Mouse (Mus musculus): ENCODE measurements around the gene Gm28230. TPM values are rescaled to one million over a fixed set of nuclear protein-coding genes. Genes with fewer than 3 reads are reported as not detected.

Gene Gm28230
- not detected for total RNA-seq (2021)
- long read RNA-seq, result 0 reads

DNA sequence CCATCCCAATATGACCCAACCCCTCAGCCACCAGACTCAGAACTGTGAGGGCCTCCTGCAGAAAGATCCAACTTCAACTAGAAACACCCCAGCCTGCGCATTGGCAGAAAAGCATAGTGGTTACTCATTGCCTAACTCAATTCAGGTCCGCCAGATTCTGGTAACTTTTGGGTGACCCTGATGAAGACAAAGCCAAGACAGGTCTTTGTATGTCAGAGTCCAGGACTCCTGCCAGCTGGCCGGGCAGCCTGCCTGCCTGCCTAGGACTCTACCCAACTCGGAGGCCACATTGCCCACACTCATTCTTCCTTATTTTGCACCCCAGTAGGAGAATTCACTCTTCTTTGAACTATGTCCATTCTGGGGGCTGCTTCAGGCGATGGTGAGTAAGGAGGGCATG lies at the start of gene Gm28230:
Gene Gm28230 (plus strand): TSS at position 178 of the 400 bp plus-strand sequence.
- DNase-seq (ENCODE audit: low spot score in 2 of 2), result no peak

DNA sequence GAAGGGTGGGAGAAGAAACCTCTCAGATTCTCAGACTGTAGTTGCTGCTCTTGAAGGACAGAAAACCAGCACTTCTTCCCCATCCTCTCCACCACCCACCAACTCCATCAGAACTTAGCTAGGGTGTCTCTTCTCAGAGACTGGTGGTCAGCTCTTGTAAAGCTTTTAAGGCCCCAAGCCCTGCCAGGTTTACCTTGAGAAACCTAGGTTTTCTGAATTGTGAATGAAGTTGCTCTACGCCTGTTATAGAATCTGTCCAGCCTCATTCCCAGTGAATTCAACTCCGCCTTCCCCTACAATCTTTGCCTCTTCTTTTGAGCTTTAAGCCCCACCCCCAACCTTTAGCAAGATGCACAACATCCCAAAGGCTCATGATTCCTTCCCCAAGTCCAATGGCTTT lies 49.4 kb upstream of the Gm28230 start:
- DNase-seq (ENCODE audit: low spot score in 2 of 2), result no peak

DNA sequence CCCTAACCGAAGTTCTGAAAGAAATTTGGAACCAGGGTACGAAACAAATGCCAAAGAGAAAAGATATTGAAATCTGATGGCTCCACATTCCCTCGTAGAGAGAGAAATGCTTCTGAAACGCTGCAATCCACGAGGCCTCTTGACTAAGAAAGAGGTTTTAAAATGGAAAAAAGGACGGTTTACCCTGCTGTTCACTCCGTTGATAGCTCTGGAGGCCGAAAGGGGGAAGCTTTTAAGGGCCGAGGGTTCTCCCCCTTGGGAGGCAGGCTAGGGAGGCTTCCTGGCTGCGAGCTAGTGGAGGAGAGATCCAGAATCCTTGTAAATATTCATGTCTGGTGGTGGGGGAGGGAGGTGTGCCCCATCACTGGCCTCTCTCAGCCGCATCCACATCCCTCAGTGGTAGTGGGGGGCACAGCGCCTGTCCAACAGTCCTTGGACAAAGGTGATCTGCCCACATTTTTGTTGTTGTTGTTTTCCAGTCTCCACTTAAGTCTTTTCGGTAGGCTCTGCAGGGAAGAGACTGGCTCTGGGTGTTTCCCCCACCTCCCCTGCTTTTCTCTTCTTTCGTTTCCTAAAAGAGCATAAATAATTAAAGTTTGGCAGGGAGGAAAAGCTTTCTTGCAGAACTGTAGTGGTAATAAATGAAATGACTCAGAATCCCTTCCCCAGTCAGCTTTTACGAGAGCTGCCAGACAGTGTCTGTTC lies 47.5 kb upstream of the Gm28230 start, which contains the start of gene Hoxd11:
Gene Hoxd11 (plus strand): TSS at position 667 of the 705 bp plus-strand sequence.
- DNase-seq (ENCODE audit: low spot score in 2 of 2), result no peak

DNA sequence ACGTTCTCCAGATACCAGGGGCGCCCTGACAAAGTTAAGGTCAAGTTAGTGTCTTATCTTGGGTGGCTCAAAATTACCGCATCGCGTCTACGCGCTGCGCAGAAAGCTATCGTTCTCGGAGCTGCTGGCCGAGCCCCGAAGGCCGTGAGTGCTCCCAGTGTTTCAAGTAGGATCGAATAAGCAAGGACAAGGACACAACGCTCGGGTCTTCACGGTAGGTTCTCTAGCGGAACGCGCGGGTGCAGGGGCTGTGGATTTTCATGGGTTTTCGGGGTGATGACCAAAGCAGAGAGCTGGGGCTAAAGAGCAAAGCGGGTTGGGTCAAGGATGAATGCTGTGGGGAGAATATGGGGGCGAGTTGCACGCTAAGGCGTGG lies 46.9 kb upstream of the Gm28230 start:
- no peak for DNase-seq (ENCODE audit: low spot score in 2 of 2)

DNA sequence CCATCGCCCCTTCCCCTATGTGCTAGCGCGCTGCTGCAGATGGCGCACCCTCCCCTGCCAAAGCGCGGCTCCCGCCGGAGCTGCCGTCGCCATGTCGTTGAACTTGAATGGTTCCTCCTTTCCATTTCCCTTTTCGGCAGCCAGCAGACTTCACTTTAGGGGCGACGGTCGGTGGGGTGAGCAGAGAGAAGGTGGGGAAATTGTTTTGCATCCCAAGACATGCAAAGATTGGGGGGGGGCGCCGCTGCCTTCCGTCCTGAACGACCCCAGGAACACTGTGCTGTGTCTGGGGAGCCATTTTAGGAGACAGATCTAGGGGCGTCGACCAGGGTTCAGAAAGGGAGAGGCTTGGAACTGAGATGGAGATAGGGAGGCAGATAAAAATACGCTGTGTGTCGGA lies 46.5 kb upstream of the Gm28230 start:
- DNase-seq (ENCODE audit: low spot score in 2 of 2), result no peak

DNA sequence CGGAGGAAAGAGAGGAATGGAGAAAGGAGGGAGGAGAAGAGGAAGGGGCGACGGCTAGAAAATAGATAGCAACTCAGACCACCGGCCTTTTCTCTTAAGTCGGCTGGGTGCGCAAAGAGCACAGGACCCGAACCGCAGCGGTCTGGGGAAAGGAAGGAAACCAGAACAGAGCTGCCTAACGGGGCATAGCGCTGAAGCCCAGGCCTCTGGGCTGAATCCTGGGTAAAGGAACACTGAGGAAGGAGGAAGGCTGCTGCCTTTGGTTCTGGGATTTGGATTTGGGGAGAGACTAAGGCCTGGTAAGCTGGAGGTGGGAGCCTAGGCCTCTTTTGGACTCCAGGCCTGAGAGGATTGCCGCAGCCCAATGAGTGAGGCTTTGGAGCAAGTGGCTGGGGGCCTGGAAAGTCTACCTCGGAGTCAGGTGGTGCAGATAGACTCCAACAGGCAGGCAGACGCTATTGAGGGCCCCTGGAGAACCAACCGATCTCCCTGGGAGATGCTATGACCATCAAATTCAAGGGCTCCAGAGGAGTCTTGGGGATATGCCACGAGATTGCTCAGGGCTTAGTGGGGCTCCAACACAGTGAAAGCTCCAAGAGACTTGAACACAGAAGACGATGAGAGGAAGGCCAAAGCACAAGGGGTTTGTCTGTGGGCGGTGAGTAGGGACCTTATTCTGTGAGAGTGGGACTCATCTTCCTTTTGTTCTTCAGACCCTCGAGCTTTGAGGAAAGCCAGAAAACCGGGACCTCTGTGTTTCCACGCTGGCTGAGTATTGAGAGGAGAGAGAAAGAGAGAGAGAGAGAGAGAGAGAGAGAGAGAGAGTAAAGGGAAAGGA lies 45.7 kb upstream of the Gm28230 start:
- DNase-seq (ENCODE audit: low spot score in 2 of 2), result no peak

DNA sequence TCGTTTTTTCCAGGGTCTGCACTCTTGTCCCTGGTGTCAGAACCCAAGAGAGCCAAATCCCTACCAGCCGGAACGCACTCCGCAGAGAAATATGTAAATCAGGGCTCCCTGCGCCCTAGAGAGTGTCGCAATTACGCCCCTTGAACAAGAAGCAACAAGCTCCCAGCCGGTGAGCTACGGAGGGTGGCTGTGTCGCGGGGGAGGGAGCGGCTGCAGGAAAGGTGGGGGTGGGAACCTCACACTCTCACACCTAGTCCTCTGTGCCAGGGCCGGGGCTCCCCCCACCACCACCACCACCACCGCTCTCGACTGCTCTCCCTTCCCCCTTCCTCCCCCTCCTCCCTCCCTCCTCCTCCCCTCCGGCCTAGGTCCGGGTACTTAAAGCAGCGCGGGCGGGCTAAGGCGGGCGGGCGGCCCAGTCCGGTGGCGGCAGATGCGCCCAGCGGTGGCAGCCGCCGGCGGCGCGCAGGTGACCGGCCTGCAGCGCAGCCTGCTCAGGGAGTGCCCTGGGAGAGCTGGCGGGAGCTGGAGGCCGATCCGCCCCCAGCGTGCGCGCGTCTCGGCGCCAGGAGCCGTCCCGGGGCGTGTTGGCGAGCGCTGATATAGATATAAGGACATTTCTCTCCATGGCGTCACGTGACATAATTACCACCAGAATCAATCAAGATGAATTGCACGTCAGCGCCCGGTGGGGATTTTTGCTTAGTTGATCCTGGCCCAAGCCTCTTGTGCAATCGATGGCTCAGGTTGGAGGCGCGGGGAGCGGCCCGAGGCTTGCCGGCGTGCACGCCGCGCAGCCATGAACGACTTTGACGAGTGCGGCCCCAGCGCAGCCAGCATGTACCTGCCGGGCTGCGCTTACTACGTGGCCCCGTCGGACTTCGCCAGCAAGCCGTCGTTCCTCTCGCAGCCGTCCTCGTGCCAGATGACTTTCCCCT lies 44.7 kb upstream of the Gm28230 start:
- DNase-seq (ENCODE audit: low spot score in 2 of 2), result no peak

DNA sequence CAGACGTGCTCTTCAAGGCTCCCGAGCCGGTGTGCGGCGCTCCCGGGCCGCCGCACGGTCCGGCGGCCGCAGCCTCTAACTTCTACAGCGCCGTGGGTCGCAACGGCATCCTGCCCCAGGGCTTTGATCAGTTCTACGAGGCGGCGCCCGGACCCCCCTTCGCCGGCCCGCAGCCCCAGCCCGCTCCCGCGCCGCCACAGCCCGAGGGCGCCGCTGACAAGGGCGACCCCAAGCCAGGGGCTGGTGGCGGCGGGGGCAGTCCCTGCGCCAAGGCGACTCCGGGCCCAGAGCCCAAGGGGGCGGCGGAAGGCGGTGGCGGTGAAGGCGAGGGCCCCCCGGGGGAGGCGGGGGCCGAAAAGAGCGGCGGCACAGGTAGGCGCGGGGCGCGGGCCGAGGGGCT lies 43.7 kb upstream of the Gm28230 start:
- DNase-seq (ENCODE audit: low spot score in 2 of 2), result no peak

DNA sequence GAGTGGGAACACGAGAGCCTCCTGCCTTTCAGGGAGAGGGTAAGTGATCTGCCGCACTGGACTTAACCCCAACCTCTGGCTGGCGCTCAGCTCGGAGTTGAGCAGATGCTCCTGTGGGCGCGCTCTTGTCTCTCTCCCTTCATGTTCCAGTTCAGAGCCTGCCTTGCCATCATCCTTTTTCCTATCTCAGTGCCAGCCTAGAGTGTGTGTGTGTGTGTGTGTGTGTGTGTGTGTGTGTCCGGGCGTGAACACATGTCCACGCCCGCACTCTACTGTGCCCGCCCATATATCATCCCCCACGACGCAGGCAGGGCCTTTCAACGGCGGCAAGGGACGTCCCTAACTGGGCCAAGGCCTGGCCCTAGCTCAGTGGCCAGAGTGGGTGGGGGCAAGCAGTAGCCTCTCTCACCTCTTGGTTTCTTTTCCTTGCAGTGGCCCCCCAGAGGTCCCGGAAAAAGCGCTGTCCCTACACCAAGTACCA lies 43.0 kb upstream of the Gm28230 start:
- DNase-seq (ENCODE audit: low spot score in 2 of 2), result no peak

DNA sequence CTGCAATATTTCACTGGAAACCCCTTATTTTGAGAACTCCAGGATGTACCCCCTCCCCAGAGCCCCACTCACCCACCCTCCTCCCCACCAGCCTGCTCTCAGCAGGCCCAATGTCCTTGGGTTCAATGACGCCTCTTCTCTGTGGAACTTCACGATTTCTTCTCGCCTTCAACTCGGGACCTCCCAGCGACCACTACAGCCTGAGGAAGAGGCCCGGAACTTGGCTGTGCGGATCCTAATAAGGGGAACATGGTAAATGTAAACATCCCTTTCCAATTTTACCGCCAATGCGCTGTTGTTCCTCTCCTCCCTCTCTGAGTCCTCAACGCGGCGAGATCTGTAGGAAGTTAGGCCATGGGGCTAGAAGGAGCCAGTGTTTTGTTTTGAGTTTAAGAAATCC lies 42.4 kb upstream of the Gm28230 start:
- no peak for DNase-seq (ENCODE audit: low spot score in 2 of 2)

DNA sequence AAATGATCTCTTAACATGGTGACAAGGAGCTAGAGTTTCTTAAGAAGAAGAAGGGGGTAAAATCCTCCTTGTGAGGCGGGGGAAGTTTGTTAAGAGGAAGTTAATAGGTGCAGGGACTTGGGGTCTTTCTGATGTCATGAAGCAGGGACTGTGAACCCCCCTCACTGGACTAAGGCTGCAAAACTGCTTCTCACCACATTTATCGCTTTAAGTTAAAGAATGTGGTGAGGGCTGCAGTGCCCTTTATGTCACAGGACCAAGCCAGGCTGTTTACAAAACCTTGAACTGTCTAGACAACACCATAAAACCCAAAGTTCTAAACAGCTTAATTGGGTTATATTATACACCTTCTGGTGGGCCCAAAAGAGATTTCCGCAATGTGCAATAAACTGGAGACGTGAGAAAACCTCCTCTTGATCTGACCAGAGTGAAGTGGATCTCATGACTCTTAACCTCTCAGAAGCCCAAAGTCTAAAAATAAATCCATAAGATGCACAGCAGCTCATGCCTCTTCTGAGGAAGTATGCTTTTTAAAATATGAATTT lies 41.4 kb upstream of the Gm28230 start:
- no peak for DNase-seq (ENCODE audit: low spot score in 2 of 2)

DNA sequence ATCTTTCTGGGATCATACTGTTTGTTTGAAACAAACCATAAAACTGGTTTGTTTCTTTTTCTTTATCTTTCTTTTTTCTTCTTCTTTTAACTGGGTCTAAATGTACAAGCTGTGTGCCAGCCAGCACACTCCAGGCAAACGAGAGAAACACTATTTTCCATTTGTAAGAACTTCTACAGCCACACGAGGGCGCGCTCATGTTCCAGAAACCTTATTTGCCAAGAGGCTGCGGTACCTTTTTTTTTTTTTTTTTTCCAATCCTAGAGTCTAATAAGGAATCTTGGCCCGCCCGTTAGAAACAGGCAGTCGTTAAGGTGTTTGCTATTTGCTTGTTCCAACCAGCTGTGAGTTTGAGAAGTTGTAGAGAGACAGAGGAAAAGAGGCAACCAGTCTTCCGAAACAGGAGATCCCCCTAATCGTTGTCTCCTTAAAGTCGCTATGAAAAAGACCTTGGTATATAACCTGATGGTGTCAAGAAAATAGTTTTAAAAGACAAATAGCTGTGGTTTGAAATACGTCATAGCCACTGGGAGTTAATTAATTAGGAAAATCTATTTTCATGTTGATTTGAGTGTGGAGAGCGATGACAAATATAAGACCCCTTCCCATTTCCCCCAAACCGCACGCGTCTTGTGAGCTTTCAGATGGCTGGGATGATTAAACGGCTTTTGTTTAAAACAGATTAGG lies 40.1 kb upstream of the Gm28230 start:
- DNase-seq (ENCODE audit: low spot score in 2 of 2), result peak in 1 of 2 experiments; percentile 73

DNA sequence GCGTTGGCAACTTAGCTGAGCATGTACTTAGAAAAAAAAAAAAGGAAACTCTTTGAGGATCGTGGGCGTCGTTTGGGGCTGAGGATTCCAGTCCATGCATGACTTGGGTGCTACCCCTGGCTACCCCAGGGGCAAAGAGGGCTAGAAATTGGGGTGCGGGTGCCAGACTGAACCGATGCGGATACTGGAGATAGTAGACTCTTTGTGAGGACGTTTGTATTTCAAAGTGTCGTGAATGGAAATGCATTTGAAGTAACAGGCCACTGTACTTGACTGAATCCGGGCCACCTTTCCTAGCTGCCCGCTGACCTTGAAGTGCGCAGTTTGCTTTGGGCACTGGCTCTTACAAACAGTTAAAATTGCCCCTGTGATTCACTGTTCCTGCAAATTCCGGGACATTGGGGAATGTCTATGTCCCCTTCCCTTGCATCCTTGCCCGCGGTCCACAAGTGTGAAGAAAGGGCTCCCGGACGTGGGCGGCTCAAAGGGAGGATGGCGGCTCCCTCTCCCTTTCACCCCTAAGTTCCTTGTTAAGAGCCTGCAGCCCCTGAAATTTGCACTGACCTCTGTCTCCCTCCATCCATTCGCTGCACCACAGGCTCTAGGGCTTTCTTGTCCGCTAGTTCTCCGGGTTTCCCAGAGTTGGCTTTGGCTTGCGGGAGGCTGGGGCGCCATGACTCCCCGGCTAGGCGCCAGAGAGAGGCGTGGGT lies 39.4 kb upstream of the Gm28230 start:
- DNase-seq (ENCODE audit: low spot score in 2 of 2), result no peak

DNA sequence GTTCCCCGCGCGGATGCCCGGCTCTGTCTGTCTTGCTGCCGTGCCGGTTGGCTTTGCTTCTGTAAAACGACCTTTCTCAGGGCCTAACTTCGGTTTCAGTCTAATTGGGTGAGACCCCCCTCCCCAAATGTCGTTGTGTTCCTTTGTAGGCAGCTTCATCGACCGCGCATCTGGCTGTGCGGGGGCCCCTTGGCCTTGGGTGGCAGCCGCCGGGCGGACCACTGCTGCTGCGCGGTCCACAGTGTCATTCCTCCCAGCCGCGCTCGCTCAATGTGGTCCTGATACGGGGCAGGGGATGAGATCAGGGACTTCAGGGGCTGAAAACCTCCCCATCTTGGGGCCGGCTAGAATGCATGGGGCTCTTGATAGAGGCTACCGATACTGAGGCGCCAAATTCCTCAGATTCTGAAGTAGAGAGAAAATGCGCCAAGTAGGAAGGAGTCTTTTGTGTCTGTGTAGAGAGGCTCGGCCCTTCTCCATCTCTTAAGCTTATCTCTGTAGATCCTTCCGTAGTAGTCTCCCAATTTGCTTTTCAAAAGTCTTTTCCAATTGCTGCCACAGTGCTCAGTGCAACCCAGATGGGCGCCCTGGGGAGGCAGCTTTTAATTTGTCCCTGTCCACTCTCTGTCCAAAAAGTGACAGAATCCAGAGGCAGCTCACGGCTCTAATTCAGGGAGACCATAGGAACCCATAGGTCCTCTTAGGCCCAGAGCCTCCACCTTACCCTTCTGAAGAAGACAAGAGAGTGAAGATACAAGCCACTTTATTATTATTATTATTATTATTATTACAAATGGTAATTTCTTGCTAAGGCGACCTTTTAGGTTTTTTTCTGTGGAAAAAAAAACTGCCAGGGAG lies 38.6 kb upstream of the Gm28230 start:
- DNase-seq (ENCODE audit: low spot score in 2 of 2), result no peak

DNA sequence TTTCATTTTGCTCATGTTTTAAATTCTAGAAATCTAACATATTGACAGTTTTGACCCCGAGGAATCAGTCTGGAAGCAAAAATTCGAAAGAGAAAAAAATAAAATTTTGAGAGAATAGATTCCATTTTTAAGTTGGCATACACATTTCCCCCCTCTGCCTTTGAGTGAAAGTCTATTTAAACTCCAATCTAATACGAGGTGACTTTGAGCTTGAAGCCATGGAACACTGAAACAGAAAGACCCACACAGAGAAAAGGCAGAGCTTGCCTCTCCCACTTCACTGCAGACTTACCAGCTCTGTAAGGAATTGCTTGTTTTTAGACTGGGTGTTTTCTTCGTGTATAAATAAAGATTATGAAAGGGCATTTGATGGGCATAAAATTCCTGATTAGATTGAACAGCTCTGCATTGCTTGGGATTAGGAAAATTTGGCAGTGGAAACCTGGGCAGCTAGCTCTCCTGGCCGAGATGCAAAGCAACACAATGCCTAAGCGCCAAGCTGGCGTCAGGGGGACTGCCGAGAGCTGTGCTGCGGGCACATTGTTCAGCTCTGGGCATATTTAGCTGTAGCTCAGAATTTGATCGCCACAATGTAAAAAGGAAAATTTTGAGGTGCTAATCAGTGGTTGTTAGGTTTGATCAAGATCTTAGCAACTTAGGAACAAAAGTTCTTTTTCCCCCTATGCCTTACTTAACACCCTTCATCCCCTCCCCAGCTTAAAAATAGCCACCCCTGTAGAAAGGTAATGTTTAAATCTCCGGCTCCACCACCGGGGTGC lies 37.5 kb upstream of the Gm28230 start:
- no peak for DNase-seq (ENCODE audit: low spot score in 2 of 2)

DNA sequence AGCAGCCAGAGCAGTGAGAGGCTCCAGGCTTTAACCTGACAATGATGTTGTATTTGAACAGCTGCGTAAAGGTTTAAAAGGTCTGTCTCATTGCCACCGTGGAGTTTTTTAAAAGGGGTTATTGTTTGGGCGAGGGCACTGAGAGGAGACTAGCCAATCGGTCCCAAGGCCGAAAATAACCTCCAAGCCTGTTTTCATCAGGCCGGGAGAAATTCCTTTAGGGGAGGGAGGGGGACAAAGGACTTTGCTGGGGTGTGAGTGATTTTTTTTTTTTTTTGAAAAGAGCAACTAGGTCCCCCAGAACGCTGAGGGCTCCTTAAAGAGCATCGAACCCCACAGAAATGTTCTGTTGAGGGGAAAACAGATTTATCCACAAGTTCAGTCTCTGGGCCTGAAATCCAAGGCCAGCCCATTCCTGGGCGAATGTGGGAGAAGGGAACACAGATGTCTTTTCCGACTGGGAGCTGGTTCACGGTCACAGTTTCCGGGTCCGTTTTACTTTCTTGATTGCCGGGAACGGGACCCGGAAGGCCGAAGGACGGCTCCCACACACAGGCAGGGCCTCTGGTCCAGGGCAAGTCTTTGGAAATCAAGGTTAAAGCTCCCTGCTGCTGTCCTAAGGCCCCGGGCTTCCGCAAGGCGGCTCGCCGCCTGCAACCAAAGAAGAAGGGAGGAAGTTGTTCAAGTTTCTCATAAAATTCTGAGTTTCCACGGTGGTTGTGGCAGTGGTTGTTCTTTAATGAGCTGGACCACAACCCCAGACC lies 36.8 kb upstream of the Gm28230 start:
- DNase-seq (ENCODE audit: low spot score in 2 of 2), result no peak

DNA sequence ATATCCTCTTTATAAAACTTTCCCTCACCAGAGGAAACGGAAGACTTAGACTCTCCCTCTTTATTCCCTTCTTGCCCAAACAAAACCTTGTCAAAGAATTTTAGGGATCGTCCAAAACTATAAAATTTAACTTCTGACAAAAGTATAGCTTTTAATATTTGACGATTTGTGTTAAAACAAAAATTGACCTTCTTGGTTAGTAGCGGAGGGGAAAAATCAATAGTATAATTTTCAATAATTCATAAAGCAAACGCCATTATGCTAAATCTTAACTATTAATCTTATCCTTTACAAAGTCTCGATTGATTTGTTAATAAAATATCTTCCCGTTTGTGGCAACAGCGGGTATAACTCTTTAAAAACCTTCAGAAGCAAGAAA lies 36.2 kb upstream of the Gm28230 start:
- DNase-seq (ENCODE audit: low spot score in 2 of 2), result no peak
